Mouse (Mus musculus) stomach, postnatal 0 days (tissue): Measurements from ENCODE around the gene Arhgef25.

ENCODE experiments used
- CTCF ChIP-seq: IDR thresholded peaks from 2 replicates; pipeline ENCODE4 v1.5.1; 2016; ENCODE audit warnings: antibody characterized with exemption, low read depth, mild to moderate bottlenecking, moderate library complexity
- EP300 ChIP-seq: optimal IDR thresholded peaks from 2 replicates; pipeline ENCODE3; 2016; ENCODE audit warnings: antibody characterized with exemption

DNA sequence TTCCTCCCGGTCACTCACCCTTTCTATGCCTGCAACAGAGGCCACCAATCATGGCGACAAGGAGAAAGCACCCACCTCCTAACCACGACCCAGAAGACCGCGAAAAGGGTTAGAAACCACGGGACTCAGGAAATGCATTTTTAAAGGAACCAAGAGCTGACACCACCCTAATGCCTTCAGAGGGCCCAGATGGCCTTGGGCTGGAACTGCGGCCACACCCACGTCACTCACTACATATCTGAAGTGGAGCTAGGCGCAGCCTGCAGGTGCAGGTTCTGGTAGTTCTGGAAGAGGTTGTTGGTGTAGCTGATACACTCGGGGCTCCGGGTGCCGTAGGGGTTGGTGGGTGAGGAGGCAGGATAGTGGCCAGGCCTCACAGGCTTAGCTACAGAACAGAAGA is 40.8 kb upstream of the Arhgef25 start:
- TF ChIP-seq CTCF, result no peak
- TF ChIP-seq EP300, result no peak
